Mouse (Mus musculus) spleen, postnatal 0 days (tissue): ENCODE measurements around the gene Git2. TPM values are rescaled to one million over a fixed set of nuclear protein-coding genes. Genes with fewer than 3 reads are reported as not detected.

ENCODE experiments used
- polyA plus RNA-seq: library from polyadenylated mRNA; unstranded; fragments of >200 nt; fragmentation: Nextera tagmentation; extraction: Ambion mirVana; gene quantifications from 2 replicates; pipeline ENCODE4 v1.2.1, GENCODE M21; 2015

Gene Git2
- polyA plus RNA-seq: 27.4 and 31.5 TPM in 2 replicates

GRCm38 (mm10) chr5:114775056-114775979, at the start of gene Git2:
Git2 (minus strand) TSS chr5:114775517.

GRCm38 (mm10) chr5:114822796-114823688, 47.7 kb upstream of the Git2 start, which contains the start of gene 1500011B03Rik:
1500011B03Rik (minus strand) TSS chr5:114823468.

GRCm38 (mm10) chr5:114774403-114775051, 790 bp downstream of the Git2 start, which contains the start of gene Ankrd13a:
Ankrd13a (plus strand) TSS chr5:114774677.

GRCm38 (mm10) chr5:114707265-114708068, 67.8 kb downstream of the Git2 start, which contains the start of gene Tchp:
Tchp (plus strand) TSS chr5:114707760.

GRCm38 (mm10) chr5:114690633-114691567, 84.4 kb downstream of the Git2 start, which contains the start of gene Gltp:
Gltp (minus strand) TSS chr5:114690984.

Other genes starting within 250 kb of the Git2 start
- gene Fam222a, start 207.5 kb downstream of the Git2 start, polyA plus RNA-seq: 0.31 and 0.58 TPM in 2 replicates
- gene Trpv4, start 117.1 kb downstream of the Git2 start, polyA plus RNA-seq: 0.79 and 1.4 TPM in 2 replicates
- gene Gltp, start 84.5 kb downstream of the Git2 start, polyA plus RNA-seq: 51.1 and 60.1 TPM in 2 replicates
- 7.1 and 7.6 TPM in 2 replicates for gene Tchp, start 67.8 kb downstream of the Git2 start, polyA plus RNA-seq
- 70.7 and 71.6 TPM in 2 replicates for gene Ankrd13a, start 840 bp downstream of the Git2 start, polyA plus RNA-seq
- 86.2 and 97.3 TPM in 2 replicates for gene 1500011B03Rik, start 48.0 kb upstream of the Git2 start, polyA plus RNA-seq
- not detected in 2 replicates for gene 4930519G04Rik, start 78.1 kb upstream of the Git2 start, polyA plus RNA-seq
- gene Gm9936, start 83.2 kb upstream of the Git2 start, polyA plus RNA-seq: not detected in 2 replicates
- gene Oasl2, start 121.4 kb upstream of the Git2 start, polyA plus RNA-seq: 16.7 and 27.2 TPM in 2 replicates
- gene Oasl1, start 147.7 kb upstream of the Git2 start, polyA plus RNA-seq: 4.0 and 4.1 TPM in 2 replicates
- gene 2210016L21Rik, start 166.6 kb upstream of the Git2 start, polyA plus RNA-seq: 26.3 and 32.0 TPM in 2 replicates
- 0.05 and 0.08 TPM in 2 replicates for gene Hnf1a, start 195.6 kb upstream of the Git2 start, polyA plus RNA-seq
- 13.1 and 13.9 TPM in 2 replicates for gene Sppl3, start 235.6 kb upstream of the Git2 start, polyA plus RNA-seq